29 mouse cellular contexts compared by ENCODE assay signal in genomic region chr11:25365433-25365832, GRCm38 (mm10).
DNase-seq lines count a peak whose midpoint lies in the region; ATAC-seq and TF ChIP-seq lines count a peak whose summit lies in the region.
"Had no signal": no experiment of that assay in that cellular context is flagged by ENCODE, and none has a peak within 500 bp of the region (broad histone marks: within the 10 kb centered on the region; RNA-seq: fewer than 3 reads in every experiment).

No protein-coding gene starts in this region.

- H3K9me3 ChIP-seq in heart, embryonic 12.5 days (replicated peaks), result no peaks in the 10 kb centered on the region
- no peaks in the 10 kb centered on the region for H3K9me3 ChIP-seq in heart, embryonic 11.5 days (replicated peaks; ENCODE audit: control insufficient read depth, low read length)
- H3K9me3 ChIP-seq in midbrain, postnatal 0 days (ENCODE audit: low read length), result no peaks in the 10 kb centered on the region
- no peaks in the 10 kb centered on the region for H3K9me3 ChIP-seq in midbrain, embryonic 10.5 days (replicated peaks)
- H3K9me3 ChIP-seq: embryonic facial prominence, embryonic 12.5 days; heart, embryonic 10.5 days; limb, embryonic 13.5 days; megakaryocyte, embryonic 14.5 days; neural tube, embryonic 13.5 days had no signal

- H3K4me2 ChIP-seq in heart, embryonic 12.5 days, result peak overlapping the region; percentile 18; the same call in 1 of the 2 replicates
- H3K4me2 ChIP-seq in heart, embryonic 11.5 days, result no peak overlapping the region
- no peak overlapping the region for H3K4me2 ChIP-seq in midbrain, postnatal 0 days (ENCODE audit: low read depth, low read length, poor library complexity, severe bottlenecking)
- H3K4me2 ChIP-seq: embryonic facial prominence, embryonic 12.5 days; limb, embryonic 13.5 days; liver, embryonic 11.5 days; neural tube, embryonic 13.5 days had no signal

- H3K36me3 ChIP-seq in heart, embryonic 12.5 days, result no peaks in the 10 kb centered on the region
- no peaks in the 10 kb centered on the region for H3K36me3 ChIP-seq in heart, embryonic 11.5 days (ENCODE audit: control insufficient read depth, insufficient read depth, low read length)
- no peaks in the 10 kb centered on the region for H3K36me3 ChIP-seq in midbrain, postnatal 0 days (ENCODE audit: insufficient read depth, low read length)
- no peaks in the 10 kb centered on the region for H3K36me3 ChIP-seq in midbrain, embryonic 10.5 days
- H3K36me3 ChIP-seq: embryonic facial prominence, embryonic 12.5 days; heart, embryonic 10.5 days; limb, embryonic 13.5 days; neural tube, embryonic 13.5 days had no signal

- H3K27me3 ChIP-seq in heart, embryonic 12.5 days (replicated peaks), result no peaks in the 10 kb centered on the region
- no peaks in the 10 kb centered on the region for H3K27me3 ChIP-seq in heart, embryonic 11.5 days (ENCODE audit: control insufficient read depth, insufficient read depth, low read length)
- no peaks in the 10 kb centered on the region for H3K27me3 ChIP-seq in midbrain, postnatal 0 days (ENCODE audit: insufficient read depth, low read length)
- no peaks in the 10 kb centered on the region for H3K27me3 ChIP-seq in midbrain, embryonic 10.5 days (ENCODE audit: low read depth, poor library complexity, severe bottlenecking)
- H3K27me3 ChIP-seq: embryonic facial prominence, embryonic 12.5 days; limb, embryonic 13.5 days; megakaryocyte, embryonic 14.5 days; neural tube, embryonic 13.5 days had no signal

- TF ChIP-seq CTCF in layer of hippocampus, adult 2 months (conservative IDR thresholded peaks at IDR 0.05), result no peak
- TF ChIP-seq CTCF in midbrain, postnatal 0 days (IDR thresholded peaks at IDR 0.05), result no peak

- no peak overlapping the region for H3K4me3 ChIP-seq in heart, embryonic 12.5 days
- no peak overlapping the region for H3K4me3 ChIP-seq in heart, embryonic 11.5 days (ENCODE audit: low read depth, low read length)
- no peak overlapping the region for H3K4me3 ChIP-seq in layer of hippocampus, adult 2 months
- no peak overlapping the region for H3K4me3 ChIP-seq in midbrain, postnatal 0 days (ENCODE audit: low read depth, low read length)
- H3K4me3 ChIP-seq in midbrain, embryonic 10.5 days, result no peak overlapping the region
- H3K4me3 ChIP-seq: embryonic facial prominence, embryonic 12.5 days; heart, embryonic 10.5 days; limb, embryonic 13.5 days; megakaryocyte, embryonic 14.5 days; neural tube, embryonic 13.5 days had no signal

- H3K27ac ChIP-seq in heart, embryonic 12.5 days (ENCODE audit: poor library complexity, severe bottlenecking), result no peak overlapping the region
- no peak overlapping the region for H3K27ac ChIP-seq in heart, embryonic 11.5 days (ENCODE audit: low read depth, low read length)
- H3K27ac ChIP-seq in layer of hippocampus, adult 2 months, result 0 out of 2 replicates have a peak overlapping the region, but pooled peaks have one; percentile 20
- H3K27ac ChIP-seq in midbrain, postnatal 0 days (ENCODE audit: low read depth, low read length), result no peak overlapping the region
- H3K27ac ChIP-seq in midbrain, embryonic 10.5 days (replicated peaks), result no peak overlapping the region
- H3K27ac ChIP-seq: heart, embryonic 10.5 days; kidney, postnatal 0 days; limb, embryonic 13.5 days; neural tube, embryonic 13.5 days had no signal

- ATAC-seq in heart, embryonic 12.5 days (ENCODE audit: insufficient number of reproducible peaks, low FRiP score), result no peak
- ATAC-seq in heart, embryonic 11.5 days (replicated peaks; ENCODE audit: insufficient number of reproducible peaks, low FRiP score, low TSS enrichment), result no peak
- no peak for ATAC-seq in midbrain, postnatal 0 days (ENCODE audit: low FRiP score)
- ATAC-seq: activated CD4-positive, CD25-positive, alpha-beta regulatory T cell, adult 4 months; hindbrain, embryonic 16.5 days had no signal

- no peak for DNase-seq in layer of hippocampus, adult 2 months (ENCODE audit: low spot score in 2 of 2)
- no peak for DNase-seq in layer of hippocampus, adult 9-11 months
- peak; percentile 19 for DNase-seq in midbrain, postnatal 0 days (ENCODE audit: low spot score)
- DNase-seq in midbrain, embryonic 10.5 days (ENCODE audit: low spot score), result no peak
- peak; percentile 16 for DNase-seq in retina, postnatal 1 day
- no peak for DNase-seq in kidney, adult 9 months
- DNase-seq: adrenal gland, adult 2 months; B cell, adult 2 months; cerebellum, adult 11 months; cerebellum, adult 9-10 months; cerebellum, postnatal 36 days; embryo, embryonic 11 days; gastrocnemius, postnatal 25 days; heart, adult 11 months; kidney, adult 2 months; lung, postnatal 36 days; spleen, adult 18-20 months; thymus, postnatal 14 days had no signal

- 32% methylated on average over 6 of the region's 6 CpGs for WGBS in heart, embryonic 12.5 days
- WGBS in heart, embryonic 11.5 days (ENCODE audit: insufficient replicate concordance), result 35% methylated on average over 6 of the region's 6 CpGs
- whole genome bisulfite sequencing in midbrain, postnatal 0 days, result 28% methylated on average over 6 of the region's 6 CpGs
- 64% methylated on average over 6 of the region's 6 CpGs for WGBS in midbrain, embryonic 10.5 days

- no peak overlapping the region for H3K9ac ChIP-seq in heart, embryonic 12.5 days
- no peak overlapping the region for H3K9ac ChIP-seq in heart, embryonic 11.5 days (ENCODE audit: low read depth, low read length)
- H3K9ac ChIP-seq in midbrain, postnatal 0 days (replicated peaks; ENCODE audit: low read length, poor library complexity, severe bottlenecking), result no peak overlapping the region
- H3K9ac ChIP-seq: embryonic facial prominence, embryonic 12.5 days; limb, embryonic 13.5 days; neural tube, embryonic 13.5 days had no signal

- H3K4me1 ChIP-seq in heart, embryonic 12.5 days (replicated peaks), result no peaks in the 10 kb centered on the region
- H3K4me1 ChIP-seq in heart, embryonic 11.5 days (ENCODE audit: control insufficient read depth, insufficient read depth, low read length), result peaks cover 5% of the 10 kb centered on the region
- no peaks in the 10 kb centered on the region for H3K4me1 ChIP-seq in midbrain, postnatal 0 days (ENCODE audit: insufficient read depth, low read length)
- H3K4me1 ChIP-seq in midbrain, embryonic 10.5 days, result peaks cover 37% of the 10 kb centered on the region
- H3K4me1 ChIP-seq: megakaryocyte, embryonic 14.5 days had no signal

Comparison
In these comparisons a context has a peak if more than half of its experiments do, and no peak if none do; other contexts are left out.
1. DNase-seq: peak in midbrain, postnatal 0 days (single experiment) and retina, postnatal 1 day (single experiment); none in layer of hippocampus, adult 2 months (0 of 2), layer of hippocampus, adult 9-11 months (single experiment), midbrain, embryonic 10.5 days (single experiment) and kidney, adult 9 months (single experiment).